8 mouse cellular contexts compared by ENCODE assay signal in the genomic region with DNA sequence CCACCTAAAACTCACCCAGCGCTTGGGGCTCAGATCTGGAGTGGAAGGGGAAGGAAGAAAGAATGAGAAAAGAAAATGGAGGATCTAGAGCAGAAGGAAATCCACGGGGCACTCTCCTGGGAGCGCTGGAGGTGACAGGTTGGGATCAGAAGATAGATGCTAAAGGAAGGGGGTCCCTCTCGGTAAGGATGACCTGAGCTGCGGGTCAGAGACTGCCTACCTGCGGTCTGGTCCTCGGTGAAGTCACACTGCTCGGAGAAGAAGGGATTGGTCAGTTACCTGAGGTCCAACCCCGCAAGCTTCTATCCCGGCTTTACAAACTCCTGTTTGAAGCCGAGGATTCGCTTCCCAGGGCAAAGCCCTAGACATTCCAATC. TPM values are rescaled to one million over a fixed set of nuclear protein-coding genes. Genes with fewer than 3 reads are reported as not detected.
A peak's percentile ranks its signal among the peaks of the same experiment; 100 is the strongest.
DNase-seq lines count a peak whose midpoint lies in the region; ATAC-seq and TF ChIP-seq lines count a peak whose summit lies in the region.

No protein-coding gene starts in this region.

- TF ChIP-seq EP300 in liver, embryonic 14.5 days (IDR thresholded peaks at IDR 0.05; ENCODE audit: low read depth) = no peak

- peak overlapping the region; percentile 75 for H3K4me3 ChIP-seq in heart, embryonic 16.5 days (ENCODE audit: low read length)
- peak overlapping the region; percentile 73 for H3K4me3 ChIP-seq in G1E (ENCODE audit: low read depth, low read length)
- peak overlapping the region; percentile 74 for H3K4me3 ChIP-seq in forebrain, embryonic 12.5 days (replicated peaks)
- H3K4me3 ChIP-seq in liver, embryonic 14.5 days (ENCODE audit: insufficient read depth in 1 of 2, low read depth in 2 of 2, low read length in 2 of 2) = peak overlapping the region; percentile 92 to 99

- peaks cover 54% of the 10 kb centered on the region for H3K4me1 ChIP-seq in heart, embryonic 16.5 days (ENCODE audit: control insufficient read depth, insufficient read depth, low read length)
- H3K4me1 ChIP-seq in G1E (ENCODE audit: insufficient read depth, low read depth, low read length) = peaks cover 69% of the 10 kb centered on the region
- H3K4me1 ChIP-seq in forebrain, embryonic 12.5 days = peaks cover 42% of the 10 kb centered on the region
- H3K4me1 ChIP-seq in liver, embryonic 14.5 days (replicated peaks; ENCODE audit: control insufficient read depth in 2 of 2, insufficient read depth in 2 of 2, low read length in 1 of 2) = peaks cover 16 to 29% of the 10 kb centered on the region in 2 experiments

- H3K27ac ChIP-seq in heart, embryonic 16.5 days (ENCODE audit: low read length) = peak overlapping the region; percentile 99
- peak overlapping the region; percentile 91 for H3K27ac ChIP-seq in forebrain, embryonic 12.5 days
- peak overlapping the region; percentile 88 for H3K27ac ChIP-seq in liver, embryonic 14.5 days

- intact Hi-C loops in heart, postnatal 36 days (cut with DNase I) = loop anchor here (5.0 kb wide), 1 partner anchor 34 kb away; the partner anchor contains the start of gene Esyt1
- intact Hi-C loops in gastrocnemius, postnatal 36 days (cut with DNase I) = loop anchor here (5.0 kb wide), 1 partner anchor 36 kb away; the partner anchor contains the start of gene Smarcc2

- no peak for TF ChIP-seq CTCF in G1E (IDR thresholded peaks at IDR 0.05; ENCODE audit: low read depth, low read length)
- TF ChIP-seq CTCF in liver, embryonic 14.5 days (IDR thresholded peaks at IDR 0.05; ENCODE audit: low read depth) = no peak

- no peak; the same call in 1 of the 2 replicates for ATAC-seq in heart, embryonic 16.5 days (replicated peaks; ENCODE audit: extremely low read depth, insufficient read depth, low FRiP score)
- ATAC-seq in G1E (ENCODE audit: extremely low read depth, insufficient number of reproducible peaks, low FRiP score, poor library complexity, severe bottlenecking) = no peak
- peak; percentile 34 for ATAC-seq in forebrain, embryonic 12.5 days (ENCODE audit: low FRiP score)
- peak; percentile 53 for ATAC-seq in liver, embryonic 14.5 days (ENCODE audit: insufficient read depth)

- WGBS in heart, embryonic 16.5 days = 0% methylated on average over 12 of the region's 12 CpGs
- WGBS in forebrain, embryonic 12.5 days = 0% methylated on average over 12 of the region's 12 CpGs
- WGBS in liver, embryonic 14.5 days (ENCODE audit: insufficient replicate concordance) = under 1% methylated on average over 12 of the region's 12 CpGs

- DNase-seq in heart, postnatal 36 days = no peak
- DNase-seq in G1E (ENCODE audit: low spot score) = no peak
- DNase-seq in liver, embryonic 14.5 days (ENCODE audit: low read depth in 3 of 3, low spot score in 3 of 3) = no peak
- DNase-seq in adrenal gland, adult 8-10 months = no peak
- no peak for DNase-seq in left cerebral cortex, adult 9 months (ENCODE audit: low spot score in 2 of 2)
- DNase-seq in gastrocnemius, postnatal 36 days = no peak

- H3K27me3 ChIP-seq in heart, embryonic 16.5 days (ENCODE audit: control insufficient read depth, insufficient read depth, low read length) = no peaks in the 10 kb centered on the region
- no peaks in the 10 kb centered on the region for H3K27me3 ChIP-seq in G1E (ENCODE audit: insufficient read depth, low read length)
- H3K27me3 ChIP-seq in forebrain, embryonic 12.5 days = peaks cover 10% of the 10 kb centered on the region
- H3K27me3 ChIP-seq in liver, embryonic 14.5 days (ENCODE audit: control insufficient read depth, insufficient read depth, low read length) = no peaks in the 10 kb centered on the region

- peak overlapping the region; percentile 88 for H3K9ac ChIP-seq in heart, embryonic 16.5 days (ENCODE audit: low read length)
- H3K9ac ChIP-seq in forebrain, embryonic 12.5 days = peak overlapping the region; percentile 75
- H3K9ac ChIP-seq in liver, embryonic 14.5 days (replicated peaks) = peak overlapping the region; percentile 96

- no peaks in the 10 kb centered on the region for H3K9me3 ChIP-seq in heart, embryonic 16.5 days (replicated peaks; ENCODE audit: control insufficient read depth, low read length)
- H3K9me3 ChIP-seq in G1E (replicated peaks) = no peaks in the 10 kb centered on the region
- H3K9me3 ChIP-seq in forebrain, embryonic 12.5 days = no peaks in the 10 kb centered on the region
- no peaks in the 10 kb centered on the region for H3K9me3 ChIP-seq in liver, embryonic 14.5 days (ENCODE audit: control insufficient read depth, low read length)

- peaks cover 33% of the 10 kb centered on the region for H3K36me3 ChIP-seq in heart, embryonic 16.5 days (ENCODE audit: control insufficient read depth, insufficient read depth)
- peaks cover 66% of the 10 kb centered on the region for H3K36me3 ChIP-seq in G1E (replicated peaks)
- peaks cover 38% of the 10 kb centered on the region for H3K36me3 ChIP-seq in forebrain, embryonic 12.5 days (replicated peaks)
- peaks cover 26% of the 10 kb centered on the region for H3K36me3 ChIP-seq in liver, embryonic 14.5 days (replicated peaks; ENCODE audit: control insufficient read depth, insufficient read depth, low read depth)

- peak overlapping the region; percentile 78 for H3K4me2 ChIP-seq in heart, embryonic 16.5 days (ENCODE audit: low read depth, low read length)
- peak overlapping the region; percentile 76 for H3K4me2 ChIP-seq in forebrain, embryonic 12.5 days
- peak overlapping the region; percentile 68 for H3K4me2 ChIP-seq in liver, embryonic 14.5 days (ENCODE audit: low read depth)

RNA-seq across cellular contexts. Expression of gene Myl6, which starts 0.6 kb away (rescaled TPM):
- 945 and 1,125 TPM in 2 replicates for polyA plus RNA-seq in heart, embryonic 16.5 days (2015; fragmentation: Nextera tagmentation; extraction: Ambion mirVana)
- total RNA-seq in heart, postnatal 36 days (2021) = 100 to 1,000 TPM; 267 to 286 TPM
- total RNA-seq in G1E (2014; fragmentation: Nextera tagmentation) (207 and 266 TPM in 2 replicates), G1E (2017) (1,414 and 1,457 TPM in 2 replicates)
- 273 and 359 TPM in 2 replicates for polyA plus RNA-seq in G1E (2012)
- polyA plus RNA-seq in forebrain, embryonic 12.5 days (2016; fragmentation: Nextera tagmentation; extraction: Ambion mirVana) = 660 and 684 TPM in 2 replicates
- polyA plus RNA-seq in liver, embryonic 14.5 days (2012; rRNA removed) = 429 and 654 TPM in 2 replicates
- 490 and 506 TPM in 2 replicates for polyA plus RNA-seq in liver, embryonic 14.5 days (2014; fragmentation: Nextera tagmentation; extraction: Ambion mirVana)
- 100 to 1,000 TPM; 760 to 841 (median 820) TPM for total RNA-seq in adrenal gland, adult 8-10 months (2022)
- 100 to 1,000 TPM; 155 to 171 TPM for total RNA-seq in gastrocnemius, postnatal 36 days (2021)

RNA-seq across cellular contexts. Expression of gene Myl6b, which starts 5.2 kb away (rescaled TPM):
- 4.2 and 4.4 TPM in 2 replicates for polyA plus RNA-seq in heart, embryonic 16.5 days (2015; fragmentation: Nextera tagmentation; extraction: Ambion mirVana)
- 1 to 10 TPM; 2.8 to 3.2 TPM for total RNA-seq in heart, postnatal 36 days (2021)
- total RNA-seq in G1E (2014; fragmentation: Nextera tagmentation) (11.4 and 13.1 TPM in 2 replicates), G1E (2017) (1.7 and 2.0 TPM in 2 replicates)
- 14.7 and 17.4 TPM in 2 replicates for polyA plus RNA-seq in G1E (2012)
- polyA plus RNA-seq in forebrain, embryonic 12.5 days (2016; fragmentation: Nextera tagmentation; extraction: Ambion mirVana) = 2.4 and 2.7 TPM in 2 replicates
- polyA plus RNA-seq in liver, embryonic 14.5 days (2012; rRNA removed) = 1.2 and 1.5 TPM in 2 replicates
- 0.72 and 1.3 TPM in 2 replicates for polyA plus RNA-seq in liver, embryonic 14.5 days (2014; fragmentation: Nextera tagmentation; extraction: Ambion mirVana)
- 10 to 100 TPM in 2 of 4 experiments, 1 to 10 TPM in 2; 4.8 to 11.6 (median 7.9) TPM for total RNA-seq in adrenal gland, adult 8-10 months (2022)
- 10 to 100 TPM in 1 of 2 experiments, 1 to 10 TPM in 1; 5.6 to 21.4 TPM for total RNA-seq in gastrocnemius, postnatal 36 days (2021)

RNA-seq across cellular contexts. Expression of gene Esyt1, which starts 32.4 kb away (rescaled TPM):
- 22.5 and 25.7 TPM in 2 replicates for polyA plus RNA-seq in heart, embryonic 16.5 days (2015; fragmentation: Nextera tagmentation; extraction: Ambion mirVana)
- 10 to 100 TPM; 19.3 TPM for total RNA-seq in heart, postnatal 36 days (2021)
- total RNA-seq in G1E (2014; fragmentation: Nextera tagmentation) = 31.8 and 36.0 TPM in 2 replicates
- 98.1 and 107 TPM in 2 replicates for total RNA-seq in G1E (2017)
- polyA plus RNA-seq in G1E (2012) = 72.2 and 80.2 TPM in 2 replicates
- polyA plus RNA-seq in forebrain, embryonic 12.5 days (2016; fragmentation: Nextera tagmentation; extraction: Ambion mirVana) = 11.2 and 13.8 TPM in 2 replicates
- 9.4 and 10.3 TPM in 2 replicates for polyA plus RNA-seq in liver, embryonic 14.5 days (2012; rRNA removed)
- polyA plus RNA-seq in liver, embryonic 14.5 days (2014; fragmentation: Nextera tagmentation; extraction: Ambion mirVana) = 7.0 and 7.8 TPM in 2 replicates
- total RNA-seq in adrenal gland, adult 8-10 months (2022) = 10 to 100 TPM; 22.8 to 44.9 (median 33.2) TPM
- 10 to 100 TPM; 12.8 to 13.0 TPM for total RNA-seq in gastrocnemius, postnatal 36 days (2021)

RNA-seq across cellular contexts. Expression of gene Smarcc2, which starts 34.3 kb away (rescaled TPM):
- polyA plus RNA-seq in heart, embryonic 16.5 days (2015; fragmentation: Nextera tagmentation; extraction: Ambion mirVana) = 54.9 and 57.5 TPM in 2 replicates
- 10 to 100 TPM; 79.8 to 82.7 TPM for total RNA-seq in heart, postnatal 36 days (2021)
- total RNA-seq in G1E (2014; fragmentation: Nextera tagmentation) (100 and 109 TPM in 2 replicates), G1E (2017) (36.3 and 47.4 TPM in 2 replicates)
- 153 and 174 TPM in 2 replicates for polyA plus RNA-seq in G1E (2012)
- polyA plus RNA-seq in forebrain, embryonic 12.5 days (2016; fragmentation: Nextera tagmentation; extraction: Ambion mirVana) = 189 and 210 TPM in 2 replicates
- polyA plus RNA-seq in liver, embryonic 14.5 days (2012; rRNA removed) = 23.2 and 29.8 TPM in 2 replicates
- polyA plus RNA-seq in liver, embryonic 14.5 days (2014; fragmentation: Nextera tagmentation; extraction: Ambion mirVana) = 27.7 and 32.8 TPM in 2 replicates
- total RNA-seq in adrenal gland, adult 8-10 months (2022) = 100 to 1,000 TPM; 103 to 155 (median 127) TPM
- 10 to 100 TPM; 39.2 to 46.4 TPM for total RNA-seq in gastrocnemius, postnatal 36 days (2021)

RNA-seq across cellular contexts. Expression of gene Zc3h10, which starts 54.3 kb away (rescaled TPM):
- polyA plus RNA-seq in heart, embryonic 16.5 days (2015; fragmentation: Nextera tagmentation; extraction: Ambion mirVana) = 8.4 and 9.5 TPM in 2 replicates
- total RNA-seq in heart, postnatal 36 days (2021) = 1 to 10 TPM; 7.2 to 8.8 TPM
- total RNA-seq in G1E (2014; fragmentation: Nextera tagmentation) (7.2 and 9.2 TPM in 2 replicates), G1E (2017) (12.0 and 13.3 TPM in 2 replicates)
- polyA plus RNA-seq in G1E (2012) = 21.1 and 21.9 TPM in 2 replicates
- 19.9 and 20.5 TPM in 2 replicates for polyA plus RNA-seq in forebrain, embryonic 12.5 days (2016; fragmentation: Nextera tagmentation; extraction: Ambion mirVana)
- 3.3 and 4.0 TPM in 2 replicates for polyA plus RNA-seq in liver, embryonic 14.5 days (2012; rRNA removed)
- polyA plus RNA-seq in liver, embryonic 14.5 days (2014; fragmentation: Nextera tagmentation; extraction: Ambion mirVana) = 4.3 and 5.3 TPM in 2 replicates
- 10 to 100 TPM; 12.9 to 15.0 (median 13.6) TPM for total RNA-seq in adrenal gland, adult 8-10 months (2022)
- 1 to 10 TPM; 3.7 to 5.3 TPM for total RNA-seq in gastrocnemius, postnatal 36 days (2021)

Comparison
In these comparisons a context has a peak if more than half of its experiments do, and no peak if none do; other contexts are left out.
1. ATAC-seq: peak in forebrain, embryonic 12.5 days (single experiment) and liver, embryonic 14.5 days (single experiment); none in heart, embryonic 16.5 days (single experiment) and G1E (single experiment).
2. Peak in every context shown above with its lines, with median percentiles within 50 percentile points of each other: H3K27ac ChIP-seq, H3K4me2 ChIP-seq, H3K4me3 ChIP-seq and H3K9ac ChIP-seq.